Mouse (Mus musculus) cerebellum, adult 2 months (tissue): ENCODE measurements around the gene Foxo1. TPM values are rescaled to one million over a fixed set of nuclear protein-coding genes. Genes with fewer than 3 reads are reported as not detected.

Experiments
- DNase-seq, 2 experiments: peaks; one replicate each; pipeline ENCODE4 v3.0.0; 2021
- H3K27ac ChIP-seq: fragments of 200-500 bp; 2 replicates; pipeline ENCODE4 v1.5.1; 2012; ENCODE audit warnings: low read length, control low read depth, inconsistent platforms; ENCODE audit not compliant: insufficient read depth
- H3K27me3 ChIP-seq: fragments of 200-500 bp; 2 replicates; pipeline ENCODE4 v1.6.1; 2012; ENCODE audit warnings: inconsistent platforms, mild to moderate bottlenecking, low read length, moderate library complexity; ENCODE audit not compliant: control insufficient read depth, insufficient read depth
- H3K4me1 ChIP-seq: fragments of 200-500 bp; 2 replicates; pipeline ENCODE4 v1.6.1; 2011; ENCODE audit warnings: low read length; ENCODE audit not compliant: control insufficient read depth, insufficient read depth
- H3K4me3 ChIP-seq: fragments of 200-500 bp; replicated peaks from 2 replicates; pipeline ENCODE3; 2011; ENCODE audit warnings: mild to moderate bottlenecking, low read depth, low read length, control low read depth; ENCODE audit not compliant: insufficient read depth
- CTCF ChIP-seq: fragments of 200-500 bp; IDR thresholded peaks from 2 replicates; pipeline ENCODE4 v1.5.1; 2011; ENCODE audit warnings: low read depth, mild to moderate bottlenecking, control low read depth, low read length, moderate library complexity, borderline replicate concordance; ENCODE audit not compliant: insufficient read depth
- POLR2A ChIP-seq: fragments of 200-500 bp; IDR thresholded peaks from 2 replicates; pipeline ENCODE4 v1.6.1; 2011; ENCODE audit warnings: low read length, control low read depth, borderline replicate concordance; ENCODE audit not compliant: insufficient read depth
- WGBS: fragments of 180-500 bp; shearing (Covaris S2); methylation state at CpG from one replicate; pipeline ENCODE4 v1.1.7; 2018; 5-methylcytosine and 5-hydroxymethylcytosine counted together
- polyA plus RNA-seq: library from polyadenylated mRNA; depleted of rRNA; stranded (reverse); fragments of >200 nt; gene quantifications from 2 replicates; pipeline ENCODE4 v1.2.3, GENCODE M21; 2012

Foxo1 gene
- polyA plus RNA-seq, 1 experiment = 5.4 TPM

- no peak for TF ChIP-seq CTCF
- no peak for TF ChIP-seq POLR2A
- DNase-seq = no peak
- WGBS = 95% methylated on average over 1 of the region's 1 CpGs
- Histone ChIP-seq H3K27ac (no peak overlapping the region), H3K27me3 (no peaks in the 10 kb centered on the region), H3K4me1 (no peaks in the 10 kb centered on the region; the same call in 1 of the 2 replicates), H3K4me3 (no peak overlapping the region)
Measured at GRCm38 (mm10) chr3:52331709-52332108, 63.6 kb downstream of the Foxo1 start.

GRCm38 (mm10) chr3:52338761-52339160, 70.6 kb downstream of the Foxo1 start:
- Histone ChIP-seq H3K4me1 (peaks cover 15% of the 10 kb centered on the region), H3K27ac (no peak overlapping the region), H3K27me3 (no peaks in the 10 kb centered on the region), H3K4me3 (no peak overlapping the region)
- no peak for DNase-seq
- 86% methylated on average over 4 of the region's 4 CpGs for WGBS
- TF ChIP-seq CTCF = no peak
- no peak for TF ChIP-seq POLR2A

GRCm38 (mm10) chr3:52340336-52341034, 72.3 kb downstream of the Foxo1 start:
- no peak for DNase-seq
- Histone ChIP-seq H3K4me3 (no peak overlapping the region), H3K27me3 (no peaks in the 10 kb centered on the region), H3K27ac (no peak overlapping the region), H3K4me1 (peaks cover 18% of the 10 kb centered on the region)
- TF ChIP-seq POLR2A (no peak), CTCF (no peak)
- WGBS = 82% methylated on average over 12 of the region's 12 CpGs

GRCm38 (mm10) chr3:52342226-52342625, 74.1 kb downstream of the Foxo1 start:
- DNase-seq = no peak
- WGBS = 43% methylated on average over 3 of the region's 3 CpGs
- no peaks in the 10 kb centered on the region for H3K27me3 ChIP-seq
- H3K4me3 ChIP-seq = no peak overlapping the region
- TF ChIP-seq CTCF (no peak), POLR2A (no peak)
- H3K4me1 ChIP-seq = peaks cover 18% of the 10 kb centered on the region
- peak overlapping the region; percentile 65; the same call in 1 of the 2 replicates for H3K27ac ChIP-seq

GRCm38 (mm10) chr3:52342801-52343200, 74.7 kb downstream of the Foxo1 start:
- H3K27ac ChIP-seq = peak overlapping the region; percentile 71; the same call in 1 of the 2 replicates
- 6% methylated on average over 3 of the region's 3 CpGs for WGBS
- H3K27me3 ChIP-seq = no peaks in the 10 kb centered on the region
- TF ChIP-seq CTCF (no peak), POLR2A (no peak)
- peak overlapping the region; percentile 11 for H3K4me3 ChIP-seq
- DNase-seq = peak; percentile 68 to 70
- H3K4me1 ChIP-seq = peaks cover 18% of the 10 kb centered on the region

GRCm38 (mm10) chr3:52343270-52344070, 75.3 kb downstream of the Foxo1 start:
- peak overlapping the region; percentile 71 for H3K27ac ChIP-seq
- H3K27me3 ChIP-seq = no peaks in the 10 kb centered on the region
- no peak for TF ChIP-seq POLR2A
- no peak for TF ChIP-seq CTCF
- 60% methylated on average over 6 of the region's 6 CpGs for WGBS
- DNase-seq = no peak
- peaks cover 18% of the 10 kb centered on the region for H3K4me1 ChIP-seq
- H3K4me3 ChIP-seq = no peak overlapping the region

- Histone ChIP-seq H3K4me3 (no peak overlapping the region), H3K4me1 (peaks cover 18% of the 10 kb centered on the region), H3K27me3 (no peaks in the 10 kb centered on the region), H3K27ac (no peak overlapping the region)
- WGBS = 98% methylated on average over 11 of the region's 11 CpGs
- TF ChIP-seq CTCF = no peak
- TF ChIP-seq POLR2A = no peak
- no peak for DNase-seq
Measured at GRCm38 (mm10) chr3:52345881-52346280, 77.7 kb downstream of the Foxo1 start.

- H3K4me1 ChIP-seq = peaks cover 14% of the 10 kb centered on the region
- WGBS = 59% methylated on average over 4 of the region's 4 CpGs
- no peak for TF ChIP-seq POLR2A
- TF ChIP-seq CTCF = no peak
- DNase-seq = no peak
- no peak overlapping the region for H3K4me3 ChIP-seq
- no peaks in the 10 kb centered on the region for H3K27me3 ChIP-seq
- no peak overlapping the region for H3K27ac ChIP-seq
Measured at GRCm38 (mm10) chr3:52346986-52347710, 79.0 kb downstream of the Foxo1 start.
